Mouse (Mus musculus): Measurements from ENCODE around the gene Marco. TPM values are rescaled to one million over a fixed set of nuclear protein-coding genes. Genes with fewer than 3 reads are reported as not detected.

The Marco gene
- polyA plus RNA-seq, 2 experiments, result 24.1 to 27.2 TPM

DNA sequence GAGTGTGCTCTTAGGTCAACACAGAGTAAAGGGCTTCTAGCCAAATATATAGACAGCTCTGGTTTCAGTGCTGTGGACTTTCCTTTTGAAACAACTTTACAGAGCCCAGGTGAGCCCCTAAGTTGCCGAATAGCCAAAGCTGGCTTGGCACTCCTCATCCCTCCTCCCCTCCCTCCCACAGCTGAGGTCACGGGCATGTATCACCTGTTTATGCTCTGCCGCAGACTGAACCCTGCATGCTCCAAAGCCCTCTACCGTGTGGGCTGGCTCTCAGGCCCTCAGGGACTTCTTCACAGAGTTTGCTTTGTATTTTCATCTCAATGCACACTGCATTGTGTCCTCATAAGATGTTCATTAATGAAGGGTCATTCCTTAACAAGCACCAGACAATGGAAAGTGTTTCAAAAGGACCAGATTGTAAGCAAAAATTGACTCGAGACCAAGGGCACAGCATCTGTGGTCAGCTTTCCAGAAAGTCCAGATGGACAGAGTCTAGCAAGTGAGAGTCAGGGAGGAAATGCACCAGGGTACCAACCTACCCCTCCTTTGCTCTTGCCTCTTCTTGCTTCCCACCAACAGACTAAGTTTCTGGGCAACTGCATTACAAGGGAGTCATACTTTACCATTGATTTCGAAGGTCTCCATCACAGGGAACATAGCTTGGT lies 646 bp downstream of the Marco start:
- Histone ChIP-seq H3K4me2 (ENCODE audit: low read depth) (no peak overlapping the region), H3K4me3 (ENCODE audit: insufficient read depth in 1 of 2, low read depth in 2 of 2, low read length in 2 of 2) (no peak overlapping the region), H3K9ac (replicated peaks) (no peak overlapping the region), H3K36me3 (replicated peaks; ENCODE audit: control insufficient read depth, insufficient read depth, low read depth) (no peaks in the 10 kb centered on the region), H3K4me1 (replicated peaks; ENCODE audit: control insufficient read depth in 2 of 2, insufficient read depth in 2 of 2, low read length in 1 of 2) (no peaks in the 10 kb centered on the region), H3K9me3 (ENCODE audit: control insufficient read depth, low read length) (no peaks in the 10 kb centered on the region), H3K27ac (no peak overlapping the region), H3K27me3 (ENCODE audit: control insufficient read depth, insufficient read depth, low read length) (no peaks in the 10 kb centered on the region)
- ATAC-seq (ENCODE audit: insufficient read depth) (no peak), DNase-seq (ENCODE audit: low read depth in 3 of 3, low spot score in 3 of 3) (no peak)
- 56% methylated on average over 6 of the region's 6 CpGs for WGBS (ENCODE audit: insufficient replicate concordance)
- TF ChIP-seq CTCF (IDR thresholded peaks at IDR 0.05; ENCODE audit: low read depth) (no peak), EP300 (IDR thresholded peaks at IDR 0.05; ENCODE audit: low read depth) (no peak)

DNA sequence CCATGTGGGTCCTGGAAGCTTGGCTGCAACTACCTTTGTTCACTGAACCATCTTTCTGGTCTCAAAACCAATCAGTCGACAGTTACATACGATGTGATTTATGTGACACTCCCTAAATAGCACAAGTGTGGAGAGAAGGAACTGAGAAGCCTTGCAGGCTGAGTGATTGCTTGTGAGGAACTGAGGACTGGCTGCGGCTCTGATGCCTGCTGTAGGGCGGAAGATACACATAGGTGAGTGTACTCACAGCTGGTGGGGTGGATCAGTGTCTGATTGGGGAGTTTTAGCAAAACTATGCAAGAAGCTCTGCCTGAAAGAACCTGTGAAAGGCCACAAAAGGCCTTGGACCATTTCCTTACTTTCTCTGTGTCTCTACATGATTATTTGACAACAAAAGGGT lies 3.3 kb downstream of the Marco start:
- TF ChIP-seq CTCF (IDR thresholded peaks at IDR 0.05; ENCODE audit: low read depth), result no peak
- no peak for TF ChIP-seq EP300 (IDR thresholded peaks at IDR 0.05; ENCODE audit: low read depth)
- DNase-seq (ENCODE audit: low read depth in 3 of 3, low spot score in 3 of 3) (no peak), ATAC-seq (ENCODE audit: insufficient read depth) (no peak)
- H3K36me3 ChIP-seq (replicated peaks; ENCODE audit: control insufficient read depth, insufficient read depth, low read depth), result no peaks in the 10 kb centered on the region
- 34% methylated on average over 4 of the region's 4 CpGs for WGBS (ENCODE audit: insufficient replicate concordance)
- no peaks in the 10 kb centered on the region for H3K9me3 ChIP-seq (ENCODE audit: control insufficient read depth, low read length)
- H3K27ac ChIP-seq, result no peak overlapping the region
- H3K27me3 ChIP-seq (ENCODE audit: control insufficient read depth, insufficient read depth, low read length), result no peaks in the 10 kb centered on the region
- H3K9ac ChIP-seq (replicated peaks), result no peak overlapping the region
- H3K4me2 ChIP-seq (ENCODE audit: low read depth), result no peak overlapping the region
- H3K4me3 ChIP-seq (ENCODE audit: insufficient read depth in 1 of 2, low read depth in 2 of 2, low read length in 2 of 2), result no peak overlapping the region
- no peaks in the 10 kb centered on the region for H3K4me1 ChIP-seq (replicated peaks; ENCODE audit: control insufficient read depth in 2 of 2, insufficient read depth in 2 of 2, low read length in 1 of 2)

DNA sequence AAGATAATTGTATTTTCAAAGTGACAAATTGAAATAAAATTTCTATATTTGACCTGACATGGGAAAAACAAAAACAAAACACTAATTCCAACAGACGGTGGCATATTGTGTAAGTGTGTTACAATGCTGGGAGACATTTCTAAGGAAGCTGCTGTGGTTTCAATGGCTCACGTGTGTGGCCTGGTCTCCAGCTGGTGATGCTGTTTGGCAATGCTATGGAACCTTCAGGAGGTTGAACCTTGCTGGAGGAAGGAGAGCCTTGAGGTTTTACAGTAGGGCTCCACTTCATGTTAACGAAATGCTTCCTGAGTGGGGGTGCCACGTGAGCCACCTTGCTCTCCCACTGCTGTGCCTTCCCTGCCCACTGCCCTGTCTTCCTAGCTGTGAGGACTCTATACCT lies 6.8 kb downstream of the Marco start:
- DNase-seq (ENCODE audit: low read depth in 3 of 3, low spot score in 3 of 3) (no peak), ATAC-seq (ENCODE audit: insufficient read depth) (no peak)
- Histone ChIP-seq H3K4me3 (ENCODE audit: insufficient read depth in 1 of 2, low read depth in 2 of 2, low read length in 2 of 2) (no peak overlapping the region), H3K9me3 (ENCODE audit: control insufficient read depth, low read length) (no peaks in the 10 kb centered on the region), H3K4me1 (replicated peaks; ENCODE audit: control insufficient read depth in 2 of 2, insufficient read depth in 2 of 2, low read length in 1 of 2) (no peaks in the 10 kb centered on the region), H3K9ac (replicated peaks) (no peak overlapping the region), H3K36me3 (replicated peaks; ENCODE audit: control insufficient read depth, insufficient read depth, low read depth) (no peaks in the 10 kb centered on the region), H3K27me3 (ENCODE audit: control insufficient read depth, insufficient read depth, low read length) (no peaks in the 10 kb centered on the region), H3K27ac (no peak overlapping the region), H3K4me2 (ENCODE audit: low read depth) (no peak overlapping the region)
- 25% methylated on average over 4 of the region's 4 CpGs for WGBS (ENCODE audit: insufficient replicate concordance)
- TF ChIP-seq EP300 (IDR thresholded peaks at IDR 0.05; ENCODE audit: low read depth) (no peak), CTCF (IDR thresholded peaks at IDR 0.05; ENCODE audit: low read depth) (no peak)

DNA sequence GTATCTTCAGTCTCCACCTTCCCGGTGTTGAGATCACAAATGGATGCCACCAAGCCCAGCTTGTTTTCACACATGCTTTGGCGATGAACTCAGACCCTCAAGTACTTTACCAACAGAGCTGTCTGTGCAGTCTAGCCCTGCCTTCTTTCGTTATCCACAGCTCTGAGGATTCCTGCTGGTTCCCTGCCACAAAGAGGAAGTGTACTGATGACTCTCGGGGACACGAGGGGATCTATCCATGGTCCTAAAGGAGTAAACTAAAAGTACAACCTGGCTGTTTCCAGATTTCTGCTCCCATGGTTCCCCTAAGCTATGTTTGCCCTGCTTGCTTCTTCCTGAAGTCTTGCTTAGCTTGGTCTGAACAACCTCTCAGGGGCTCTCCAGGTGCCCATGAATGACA lies 23.9 kb downstream of the Marco start:
- WGBS (ENCODE audit: insufficient replicate concordance), result 10% methylated on average over 5 of the region's 5 CpGs
- Histone ChIP-seq H3K9ac (replicated peaks) (no peak overlapping the region), H3K27me3 (ENCODE audit: control insufficient read depth, insufficient read depth, low read length) (no peaks in the 10 kb centered on the region), H3K36me3 (replicated peaks; ENCODE audit: control insufficient read depth, insufficient read depth, low read depth) (no peaks in the 10 kb centered on the region), H3K4me1 (replicated peaks; ENCODE audit: control insufficient read depth in 2 of 2, insufficient read depth in 2 of 2, low read length in 1 of 2) (no peaks in the 10 kb centered on the region), H3K4me2 (ENCODE audit: low read depth) (no peak overlapping the region), H3K27ac (no peak overlapping the region), H3K9me3 (ENCODE audit: control insufficient read depth, low read length) (no peaks in the 10 kb centered on the region), H3K4me3 (ENCODE audit: insufficient read depth in 1 of 2, low read depth in 2 of 2, low read length in 2 of 2) (no peak overlapping the region)
- DNase-seq (ENCODE audit: low read depth in 3 of 3, low spot score in 3 of 3), result no peak
- no peak for TF ChIP-seq CTCF (IDR thresholded peaks at IDR 0.05; ENCODE audit: low read depth)
- no peak for TF ChIP-seq EP300 (IDR thresholded peaks at IDR 0.05; ENCODE audit: low read depth)
- ATAC-seq (ENCODE audit: insufficient read depth), result no peak

DNA sequence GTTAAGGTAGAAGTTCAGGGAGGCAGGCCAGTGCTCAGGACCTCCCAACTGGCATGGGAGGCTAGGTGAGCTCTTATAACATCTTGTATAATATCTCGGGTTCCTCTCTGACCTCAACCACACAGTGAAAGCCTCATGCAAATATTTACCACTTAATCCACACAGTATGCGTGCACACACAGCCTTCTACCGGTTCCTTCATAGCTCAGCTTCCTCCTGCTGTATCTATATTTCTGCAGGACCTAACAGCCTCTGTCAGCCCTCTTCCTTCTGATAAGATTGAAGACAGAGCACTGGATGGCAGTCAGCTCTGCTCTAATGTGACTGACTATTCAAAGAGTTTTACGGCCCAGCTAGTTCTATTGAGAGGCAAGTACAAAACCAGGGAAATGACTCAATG lies 30.0 kb downstream of the Marco start:
- Histone ChIP-seq H3K4me2 (ENCODE audit: low read depth) (no peak overlapping the region), H3K9me3 (ENCODE audit: control insufficient read depth, low read length) (no peaks in the 10 kb centered on the region), H3K4me1 (replicated peaks; ENCODE audit: control insufficient read depth in 2 of 2, insufficient read depth in 2 of 2, low read length in 1 of 2) (no peaks in the 10 kb centered on the region), H3K27me3 (ENCODE audit: control insufficient read depth, insufficient read depth, low read length) (no peaks in the 10 kb centered on the region), H3K9ac (replicated peaks) (no peak overlapping the region), H3K36me3 (replicated peaks; ENCODE audit: control insufficient read depth, insufficient read depth, low read depth) (no peaks in the 10 kb centered on the region), H3K4me3 (ENCODE audit: insufficient read depth in 1 of 2, low read depth in 2 of 2, low read length in 2 of 2) (no peak overlapping the region), H3K27ac (no peak overlapping the region)
- no peak for TF ChIP-seq CTCF (IDR thresholded peaks at IDR 0.05; ENCODE audit: low read depth)
- TF ChIP-seq EP300 (IDR thresholded peaks at IDR 0.05; ENCODE audit: low read depth), result no peak
- no peak for DNase-seq (ENCODE audit: low read depth in 3 of 3, low spot score in 3 of 3)
- no peak for ATAC-seq (ENCODE audit: insufficient read depth)
- WGBS (ENCODE audit: insufficient replicate concordance), result 5% methylated on average over 4 of the region's 4 CpGs
